Mouse (Mus musculus) heart, postnatal 0 days (tissue): ENCODE measurements around the gene Nr2f2. TPM values are rescaled to one million over a fixed set of nuclear protein-coding genes. Genes with fewer than 3 reads are reported as not detected.
A peak's percentile ranks its signal among the peaks of the same experiment; 100 is the strongest.

ENCODE experiments used
- ATAC-seq: fragments of 200-750 bp; cut with Nextera tagmentation; 2 replicates; pipeline ENCODE4 v1.8.0; 2017; ENCODE audit warnings: low read depth, moderate number of reproducible peaks, moderate library complexity; ENCODE audit not compliant: insufficient read depth
- DNase-seq: peaks from one replicate; pipeline ENCODE4 v3.0.0-alpha.2; 2016; ENCODE audit warnings: low spot score
- H3K27ac ChIP-seq: fragments of 300-500 bp; sonication (generic); 2 replicates; pipeline ENCODE4 v1.5.1; 2014; ENCODE audit warnings: low read depth, mild to moderate bottlenecking
- H3K27me3 ChIP-seq: fragments of 300-500 bp; sonication (generic); 2 replicates; pipeline ENCODE4 v1.6.1; 2014; ENCODE audit warnings: low read length, mixed read lengths; ENCODE audit not compliant: control insufficient read depth, insufficient read depth
- H3K36me3 ChIP-seq: fragments of 300-500 bp; sonication (generic); replicated peaks from 2 replicates; pipeline ENCODE4 v1.6.1; 2014; ENCODE audit warnings: low read length, mixed read lengths; ENCODE audit not compliant: control insufficient read depth, insufficient read depth
- H3K4me1 ChIP-seq: fragments of 300-500 bp; sonication (generic); 2 replicates; pipeline ENCODE4 v1.6.1; 2014; ENCODE audit warnings: antibody characterized with exemption; ENCODE audit not compliant: control insufficient read depth, insufficient read depth
- H3K4me2 ChIP-seq: fragments of 300-500 bp; sonication (generic); 2 replicates; pipeline ENCODE4 v1.6.1; 2014; ENCODE audit warnings: low read depth, mild to moderate bottlenecking, low read length, moderate library complexity
- H3K4me3 ChIP-seq: fragments of 300-500 bp; sonication (generic); 2 replicates; pipeline ENCODE4 v1.5.1; 2014; ENCODE audit warnings: low read depth, low read length
- H3K9ac ChIP-seq: fragments of 300-500 bp; sonication (generic); replicated peaks from 2 replicates; pipeline ENCODE4 v1.6.1; 2014; ENCODE audit warnings: low read depth, low read length, mixed read lengths
- H3K9me3 ChIP-seq: fragments of 300-500 bp; sonication (generic); replicated peaks from 2 replicates; pipeline ENCODE4 v1.6.1; 2016; ENCODE audit warnings: low read length; ENCODE audit not compliant: control insufficient read depth
- CTCF ChIP-seq: IDR thresholded peaks from 2 replicates; pipeline ENCODE4 v1.5.1; 2016; ENCODE audit warnings: antibody characterized with exemption, control low read depth, low read depth
- EP300 ChIP-seq: IDR thresholded peaks from 2 replicates; pipeline ENCODE4 v1.6.1; 2016; ENCODE audit warnings: antibody characterized with exemption, low read depth
- WGBS: fragments of 180-500 bp; shearing (Covaris S2); extraction: QIAGEN DNeasy Blood & Tissue Kit; methylation state at CpG from one replicate; pipeline ENCODE4 v1.1.7; 2014; 5-methylcytosine and 5-hydroxymethylcytosine counted together
- polyA plus RNA-seq: library from polyadenylated mRNA; unstranded; fragments of >200 nt; fragmentation: Nextera tagmentation; extraction: Ambion mirVana; gene quantifications from 2 replicates; pipeline ENCODE4 v1.2.1, GENCODE M21; 2015
- total RNA-seq: library from RNA; depleted of rRNA; stranded (reverse); fragments of >200 nt; gene quantifications from 2 replicates; pipeline ENCODE4 v1.2.3, GENCODE M21; 2014; ENCODE audit warnings: low replicate concordance

The Nr2f2 gene
- total and polyA plus RNA-seq, 2 experiments from 2014 or later, result 8.3 to 18.2 TPM

- Histone ChIP-seq H3K36me3 (no peaks in the 10 kb centered on the region), H3K27ac (no peak overlapping the region), H3K9ac (no peak overlapping the region), H3K27me3 (peaks cover 95% of the 10 kb centered on the region), H3K4me1 (no peaks in the 10 kb centered on the region), H3K4me2 (no peak overlapping the region), H3K4me3 (no peak overlapping the region), H3K9me3 (no peaks in the 10 kb centered on the region)
- WGBS, result 33% methylated on average over 8 of the region's 8 CpGs
- ATAC-seq (no peak), DNase-seq (no peak)
- TF ChIP-seq CTCF (no peak), EP300 (no peak)
These were observed 23.8 kb downstream of the Nr2f2 start for GRCm38 (mm10) chr7:70342771-70343170.

- DNase-seq (no peak), ATAC-seq (no peak)
- Histone ChIP-seq H3K4me1 (no peaks in the 10 kb centered on the region), H3K4me3 (no peak overlapping the region), H3K9ac (no peak overlapping the region), H3K9me3 (no peaks in the 10 kb centered on the region), H3K27me3 (peaks cover 95% of the 10 kb centered on the region), H3K27ac (no peak overlapping the region), H3K4me2 (no peak overlapping the region), H3K36me3 (no peaks in the 10 kb centered on the region)
- 36% methylated on average over 2 of the region's 2 CpGs for WGBS
- no peak for TF ChIP-seq EP300
- no peak for TF ChIP-seq CTCF
These were observed 24.5 kb downstream of the Nr2f2 start for GRCm38 (mm10) chr7:70342076-70342475.

- 46% methylated on average over 12 of the region's 12 CpGs for WGBS
- H3K36me3 ChIP-seq, result no peaks in the 10 kb centered on the region
- H3K4me3 ChIP-seq, result no peak overlapping the region
- no peak overlapping the region for H3K4me2 ChIP-seq
- peaks cover 95% of the 10 kb centered on the region for H3K27me3 ChIP-seq
- no peaks in the 10 kb centered on the region for H3K9me3 ChIP-seq
- H3K9ac ChIP-seq, result no peak overlapping the region
- no peaks in the 10 kb centered on the region for H3K4me1 ChIP-seq
- H3K27ac ChIP-seq, result no peak overlapping the region
- DNase-seq, result no peak
- no peak for ATAC-seq
- TF ChIP-seq EP300 (no peak), CTCF (no peak)
These were observed 26.4 kb downstream of the Nr2f2 start for GRCm38 (mm10) chr7:70339998-70340630.

DNA sequence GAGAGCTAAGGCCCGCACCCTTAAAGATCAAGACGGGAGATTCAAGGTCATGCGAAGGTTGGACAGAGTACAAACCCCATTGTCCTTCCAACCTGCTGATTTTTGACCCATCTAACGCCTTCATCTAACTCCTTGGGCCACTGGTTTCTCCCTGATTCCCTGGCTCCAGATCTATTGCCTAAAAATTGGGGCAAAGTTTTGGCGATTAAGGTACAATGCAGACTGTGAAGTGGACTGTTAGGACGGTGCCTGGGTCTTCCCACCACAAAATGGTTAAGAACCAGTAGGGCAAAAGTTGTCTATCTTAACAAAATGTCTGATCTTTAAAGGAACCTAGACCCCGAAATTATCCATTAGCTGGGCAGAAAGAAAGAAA, 28.3 kb downstream of the Nr2f2 start:
- Histone ChIP-seq H3K4me3 (no peak overlapping the region), H3K4me2 (no peak overlapping the region)
- WGBS, result 28% methylated on average over 7 of the region's 7 CpGs

DNA sequence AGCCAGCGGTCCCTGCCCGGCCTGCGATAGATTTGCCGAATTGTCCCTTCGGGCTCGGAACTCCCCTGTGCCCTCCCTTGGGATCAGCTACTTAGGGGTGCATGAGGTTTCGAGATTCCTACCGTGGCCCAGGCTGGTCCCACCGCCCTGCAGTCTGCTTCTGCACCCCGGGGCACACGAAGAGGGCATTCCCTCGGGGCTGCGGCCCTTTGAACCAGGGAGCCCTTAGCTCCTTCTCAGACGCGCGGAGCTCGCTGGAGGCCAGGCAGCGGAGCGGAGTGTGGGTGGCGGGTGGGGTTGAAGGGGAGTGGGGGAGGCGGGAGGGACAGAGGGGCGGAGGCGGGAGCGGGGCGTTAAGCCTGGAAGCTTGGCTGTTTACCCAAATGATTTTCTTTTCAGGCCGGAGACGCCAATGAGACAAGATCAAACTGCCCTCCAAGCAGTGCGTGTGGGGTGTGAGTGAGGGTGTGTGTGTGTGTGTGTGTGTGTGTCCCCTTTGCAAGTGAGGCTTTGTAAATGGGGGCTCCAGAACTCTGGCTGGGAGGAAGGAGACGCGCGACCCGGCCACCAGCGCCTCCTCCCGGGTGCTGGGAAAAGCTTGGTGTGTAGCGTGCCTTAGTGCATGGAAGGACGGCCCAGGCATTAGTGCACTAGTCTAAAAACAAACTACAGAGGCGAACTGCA, 28.8 kb downstream of the Nr2f2 start:
- DNase-seq, result no peak
- no peaks in the 10 kb centered on the region for H3K4me1 ChIP-seq

More for the DNA sequence above, 28.3 kb downstream of the Nr2f2 start:
- Histone ChIP-seq H3K27me3 (peaks cover 94% of the 10 kb centered on the region), H3K36me3 (no peaks in the 10 kb centered on the region), H3K9me3 (no peaks in the 10 kb centered on the region), H3K9ac (no peak overlapping the region), H3K4me1 (no peaks in the 10 kb centered on the region), H3K27ac (no peak overlapping the region)
- no peak for DNase-seq
- TF ChIP-seq CTCF, result no peak
- TF ChIP-seq EP300, result no peak
- ATAC-seq, result no peak

More for the DNA sequence above, 28.8 kb downstream of the Nr2f2 start:
- TF ChIP-seq EP300, result no peak
- no peak; the same call in 1 of the 2 replicates for TF ChIP-seq CTCF
- Histone ChIP-seq H3K9me3 (no peaks in the 10 kb centered on the region), H3K27ac (no peak overlapping the region), H3K4me3 (peak overlapping the region; percentile 12; the same call in 1 of the 2 replicates), H3K36me3 (no peaks in the 10 kb centered on the region), H3K9ac (no peak overlapping the region), H3K4me2 (peak overlapping the region; percentile 31), H3K27me3 (peaks cover 94% of the 10 kb centered on the region)
- 7% methylated on average over 35 of the region's 37 CpGs for WGBS
- ATAC-seq, result no peak
